Mouse (Mus musculus): ENCODE results near the gene Ccnt2. TPM values are rescaled to one million over a fixed set of nuclear protein-coding genes. Genes with fewer than 3 reads are reported as not detected.

Gene Ccnt2
- polyA plus RNA-seq, 1 experiment from 2014 or later: 100 TPM

GRCm38 (mm10) chr1:127838602-127839001, 64.6 kb downstream of the Ccnt2 start:
- H3K9me3 ChIP-seq: no peaks in the 10 kb centered on the region
- 77% methylated on average over 1 of the region's 1 CpGs for WGBS
- H3K27ac ChIP-seq: no peak overlapping the region
- no peaks in the 10 kb centered on the region for H3K36me3 ChIP-seq
- H3K4me2 ChIP-seq: no peak overlapping the region
- H3K4me3 ChIP-seq: no peak overlapping the region
- no peak overlapping the region for H3K9ac ChIP-seq
- no peaks in the 10 kb centered on the region for H3K27me3 ChIP-seq
- no peaks in the 10 kb centered on the region for H3K4me1 ChIP-seq
- ATAC-seq (ENCODE audit: insufficient number of reproducible peaks, insufficient read depth, low FRiP score, low TSS enrichment, low read depth): no peak

- Histone ChIP-seq H3K27ac (no peak overlapping the region), H3K4me2 (no peak overlapping the region), H3K27me3 (no peaks in the 10 kb centered on the region), H3K4me3 (no peak overlapping the region), H3K9me3 (no peaks in the 10 kb centered on the region), H3K4me1 (no peaks in the 10 kb centered on the region), H3K36me3 (no peaks in the 10 kb centered on the region), H3K9ac (no peak overlapping the region)
- ATAC-seq (ENCODE audit: insufficient number of reproducible peaks, insufficient read depth, low FRiP score, low TSS enrichment, low read depth): no peak
- 80% methylated on average over 5 of the region's 5 CpGs for WGBS
Measured at GRCm38 (mm10) chr1:127845472-127845871, 71.5 kb downstream of the Ccnt2 start.

- Histone ChIP-seq H3K9ac (no peak overlapping the region), H3K9me3 (peaks cover 12% of the 10 kb centered on the region; the same call in 1 of the 2 replicates), H3K27me3 (no peaks in the 10 kb centered on the region), H3K4me1 (no peaks in the 10 kb centered on the region), H3K27ac (no peak overlapping the region), H3K4me3 (no peak overlapping the region), H3K4me2 (no peak overlapping the region), H3K36me3 (no peaks in the 10 kb centered on the region)
- no peak for ATAC-seq (ENCODE audit: insufficient number of reproducible peaks, insufficient read depth, low FRiP score, low TSS enrichment, low read depth)
- 67% methylated on average over 7 of the region's 7 CpGs for WGBS
Measured at GRCm38 (mm10) chr1:127850075-127850610, 76.2 kb downstream of the Ccnt2 start.

DNA sequence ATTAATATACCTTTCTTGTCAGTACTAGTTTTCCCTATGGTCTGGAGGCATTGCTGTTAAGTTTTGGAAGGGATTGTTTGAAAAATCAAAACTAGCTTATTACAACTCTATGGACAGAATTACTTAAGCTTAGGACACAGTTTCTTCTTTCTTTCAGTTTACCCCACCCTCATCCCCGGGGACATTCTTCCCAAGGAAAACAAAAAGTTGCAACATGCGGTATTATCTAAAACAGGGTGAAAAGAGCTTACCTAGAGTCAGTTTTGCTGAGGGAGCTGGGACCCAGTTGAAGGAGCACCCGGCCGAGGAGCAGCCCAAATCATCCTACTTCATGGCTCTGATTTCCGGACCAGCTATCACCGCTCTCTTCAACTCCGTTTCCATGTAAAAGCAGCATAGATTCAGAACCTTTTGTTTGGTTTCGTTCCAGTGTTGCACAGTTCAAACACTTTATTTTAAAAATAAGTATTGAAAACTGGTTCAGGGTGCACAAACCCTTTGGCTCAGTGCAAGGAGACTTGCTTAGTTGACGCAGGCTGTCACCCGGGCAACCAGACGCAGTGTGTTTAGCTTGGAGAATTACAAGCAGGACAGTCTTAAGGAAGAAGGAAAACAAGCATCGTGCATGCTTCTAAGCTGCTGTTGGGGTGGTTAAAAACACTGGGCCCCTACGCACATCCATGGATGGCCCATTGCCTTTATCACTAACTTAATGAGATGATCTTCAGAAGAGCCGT, 80.7 kb downstream of the Ccnt2 start, which contains the start of gene Map3k19:
Map3k19 (minus strand) TSS at position 546 of the 737 bp plus-strand sequence.
- no peaks in the 10 kb centered on the region for H3K4me1 ChIP-seq
- no peak within 1 kb of the TSS for H3K4me3 ChIP-seq
- no peak within 1 kb of the TSS for H3K27ac ChIP-seq
- no peaks in the 10 kb centered on the region for H3K27me3 ChIP-seq
- ATAC-seq (ENCODE audit: insufficient number of reproducible peaks, insufficient read depth, low FRiP score, low TSS enrichment, low read depth): no peak
- H3K4me2 ChIP-seq: no peak within 1 kb of the TSS
- H3K9ac ChIP-seq: no peak within 1 kb of the TSS
- H3K9me3 ChIP-seq: peaks cover 12% of the 10 kb centered on the region; the same call in 1 of the 2 replicates
- 81% methylated on average over 14 of the region's 14 CpGs for WGBS
- H3K36me3 ChIP-seq: no peaks in the 10 kb centered on the region

Other genes starting within 250 kb of the Ccnt2 start
- gene Tmem163, start 94.6 kb upstream of the Ccnt2 start, polyA plus RNA-seq (2015; fragmentation: Nextera tagmentation; extraction: Ambion mirVana): 8.8 and 9.4 TPM in 2 replicates
- gene Acmsd, start 44.8 kb upstream of the Ccnt2 start, polyA plus RNA-seq (2015; fragmentation: Nextera tagmentation; extraction: Ambion mirVana): 0.17 TPM in 1 of 2 replicates, not detected in the other
- gene Map3k19, start 80.9 kb downstream of the Ccnt2 start, polyA plus RNA-seq (2015; fragmentation: Nextera tagmentation; extraction: Ambion mirVana): not detected in 2 replicates
- gene Rab3gap1, start 94.6 kb downstream of the Ccnt2 start, polyA plus RNA-seq (2015; fragmentation: Nextera tagmentation; extraction: Ambion mirVana): 24.7 and 25.7 TPM in 2 replicates

All from embryonic facial prominence, embryonic 13.5 days (tissue).